Mouse (Mus musculus) ES-E14 (cell line): ENCODE data around the gene Wdr4. TPM values are rescaled to one million over a fixed set of nuclear protein-coding genes. Genes with fewer than 3 reads are reported as not detected.

Experiments used
- DNase-seq: peaks from one replicate; pipeline ENCODE4 v3.0.0-alpha.2; 2013; ENCODE audit warnings: low read depth, low spot score
- H3K27ac ChIP-seq: 2 replicates; pipeline ENCODE4 v1.5.1; 2012; ENCODE audit warnings: low read depth, mild to moderate bottlenecking, low read length, moderate library complexity, mixed read lengths; ENCODE audit not compliant: poor library complexity, insufficient read depth, severe bottlenecking
- H3K36me3 ChIP-seq: 2 replicates; pipeline ENCODE4 v1.6.1; 2012; ENCODE audit warnings: mild to moderate bottlenecking, low read length, moderate library complexity, mixed read lengths; ENCODE audit not compliant: control insufficient read depth, poor library complexity, insufficient read depth, severe bottlenecking
- H3K4me1 ChIP-seq, 2 experiments: fragments of 150-350 bp in 1 of 2; sonication (generic) in 1 of 2; 2 replicates each; pipeline ENCODE4 v1.6.1; 2012; ENCODE audit warnings: low read length in 2 of 2, mild to moderate bottlenecking in 1 of 2, mixed read lengths in 1 of 2; ENCODE audit not compliant: control insufficient read depth in 2 of 2, insufficient read depth in 2 of 2, poor library complexity in 1 of 2
- H3K4me3 ChIP-seq, 2 experiments: fragments of 150-350 bp in 1 of 2; sonication (generic) in 1 of 2; 2 replicates each; pipeline ENCODE4 v1.5.1; 2012; ENCODE audit warnings: low read length in 2 of 2, low read depth in 1 of 2, mild to moderate bottlenecking in 1 of 2, mixed read lengths in 1 of 2; ENCODE audit not compliant: insufficient read depth in 1 of 2, poor library complexity in 1 of 2, severe bottlenecking in 1 of 2
- H3K9ac ChIP-seq: 2 replicates; pipeline ENCODE4 v1.6.1; 2012; ENCODE audit warnings: low read depth, mild to moderate bottlenecking, low read length, mixed read lengths; ENCODE audit not compliant: poor library complexity, insufficient read depth, severe bottlenecking
- H3K9me3 ChIP-seq: fragments of 150-350 bp; sonication (generic); 2 replicates; pipeline ENCODE4 v1.6.1; 2012; ENCODE audit warnings: low read depth, mild to moderate bottlenecking, low read length; ENCODE audit not compliant: control insufficient read depth, insufficient read depth
- CHD2 ChIP-seq: IDR thresholded peaks from 2 replicates; pipeline ENCODE4 v1.6.1; 2014; ENCODE audit warnings: mild to moderate bottlenecking, low read depth, low read length, inconsistent platforms
- HCFC1 ChIP-seq: IDR thresholded peaks from 2 replicates; pipeline ENCODE4 v1.6.1; 2012; ENCODE audit warnings: low read length, inconsistent platforms, borderline replicate concordance; ENCODE audit not compliant: insufficient read depth
- MAFK ChIP-seq: IDR thresholded peaks from 2 replicates; pipeline ENCODE4 v1.6.1; 2014; ENCODE audit warnings: mild to moderate bottlenecking, low read depth, low read length, inconsistent platforms; ENCODE audit not compliant: insufficient read depth
- ZC3H11A ChIP-seq: IDR thresholded peaks from 2 replicates; pipeline ENCODE4 v1.6.1; 2012; ENCODE audit warnings: low read depth, mild to moderate bottlenecking, inconsistent platforms, low read length, borderline replicate concordance
- ZNF384 ChIP-seq: IDR thresholded peaks from 2 replicates; pipeline ENCODE4 v1.6.1; 2012; ENCODE audit warnings: low read depth, low read length, inconsistent platforms
- in situ Hi-C, 2 experiments: fragments of 600-800 bp; cut with MboI; formaldehyde crosslinking; loops; one replicate each; pipeline ENCODE4 v1.15.1; 2025; ENCODE audit warnings: low sequenced_read_pairs in 2 of 2, inconsistent platforms in 1 of 2; ENCODE audit not compliant: unreplicated experiment in 2 of 2
- total RNA-seq: library from RNA; depleted of rRNA; stranded (reverse); fragments of 300-350 nt; gene quantifications from 2 replicates; pipeline ENCODE4 v1.2.3, GENCODE M21; 2012

Gene Wdr4
- total RNA-seq, 1 experiment = 58.5 TPM

- no peak for TF ChIP-seq ZC3H11A
- TF ChIP-seq CHD2 = no peak
- no peak for TF ChIP-seq HCFC1
- TF ChIP-seq MAFK = no peak
- TF ChIP-seq ZNF384 = no peak
- in situ Hi-C loops = no loop called here
Observed at GRCm38 (mm10) chr17:31546444-31547196, 26.8 kb upstream of the Wdr4 start.

GRCm38 (mm10) chr17:31543574-31543973, 23.8 kb upstream of the Wdr4 start:
- Histone ChIP-seq H3K4me1 (peaks cover 0 to 5% of the 10 kb centered on the region in 2 experiments; a peak in 1 of 4 replicates), H3K27ac (no peak overlapping the region), H3K9me3 (no peaks in the 10 kb centered on the region), H3K4me3 (no peak overlapping the region), H3K9ac (no peak overlapping the region), H3K36me3 (no peaks in the 10 kb centered on the region)
- in situ Hi-C loops = no loop called here
- no peak for DNase-seq
- TF ChIP-seq HCFC1 = no peak
- TF ChIP-seq ZNF384 = no peak
- TF ChIP-seq ZC3H11A = no peak
- no peak for TF ChIP-seq CHD2
- no peak for TF ChIP-seq MAFK

More at GRCm38 (mm10) chr17:31546444-31547196, 26.8 kb upstream of the Wdr4 start:
- Histone ChIP-seq H3K9ac (no peak overlapping the region), H3K4me3 (no peak overlapping the region), H3K9me3 (no peaks in the 10 kb centered on the region), H3K4me1 (peaks cover 0 to 5% of the 10 kb centered on the region in 2 experiments; a peak in 1 of 4 replicates), H3K27ac (no peak overlapping the region), H3K36me3 (0 out of 2 replicates have a peak, but pooled peaks cover 3% of the 10 kb centered on the region)
- no peak for DNase-seq

GRCm38 (mm10) chr17:31541460-31541831, 21.7 kb upstream of the Wdr4 start:
- no peak overlapping the region for H3K9ac ChIP-seq
- TF ChIP-seq CHD2 (no peak), ZNF384 (no peak), ZC3H11A (no peak), HCFC1 (no peak), MAFK (no peak)
- no peak for DNase-seq

GRCm38 (mm10) chr17:31540809-31541459, 21.2 kb upstream of the Wdr4 start:
- in situ Hi-C loops = no loop called here
- Histone ChIP-seq H3K9me3 (no peaks in the 10 kb centered on the region), H3K4me3 (no peak overlapping the region), H3K36me3 (no peaks in the 10 kb centered on the region), H3K4me1 (peaks cover 0 to 2% of the 10 kb centered on the region in 2 experiments; a peak in 1 of 4 replicates), H3K9ac (no peak overlapping the region), H3K27ac (no peak overlapping the region)
- TF ChIP-seq HCFC1 = no peak
- TF ChIP-seq ZC3H11A = no peak
- TF ChIP-seq ZNF384 = no peak
- no peak for TF ChIP-seq MAFK
- TF ChIP-seq CHD2 = no peak
- no peak for DNase-seq

More at GRCm38 (mm10) chr17:31541460-31541831, 21.7 kb upstream of the Wdr4 start:
- no peak overlapping the region for H3K4me3 ChIP-seq
- in situ Hi-C loops = no loop called here
- no peaks in the 10 kb centered on the region for H3K4me1 ChIP-seq
- no peaks in the 10 kb centered on the region for H3K36me3 ChIP-seq
- no peak overlapping the region for H3K27ac ChIP-seq
- no peaks in the 10 kb centered on the region for H3K9me3 ChIP-seq

- DNase-seq = no peak
- H3K36me3 ChIP-seq = no peaks in the 10 kb centered on the region
- in situ Hi-C loops = no loop called here
- no peak overlapping the region for H3K4me3 ChIP-seq
- no peak for TF ChIP-seq ZNF384
- no peak for TF ChIP-seq HCFC1
- TF ChIP-seq CHD2 = no peak
- no peak for TF ChIP-seq MAFK
- no peak for TF ChIP-seq ZC3H11A
- no peak overlapping the region for H3K27ac ChIP-seq
- H3K9me3 ChIP-seq = no peaks in the 10 kb centered on the region
- peaks cover 0 to 10% of the 10 kb centered on the region in 2 experiments; a peak in 1 of 4 replicates for H3K4me1 ChIP-seq
- H3K9ac ChIP-seq = no peak overlapping the region
Observed at GRCm38 (mm10) chr17:31540101-31540500, 20.3 kb upstream of the Wdr4 start.
